Mouse (Mus musculus) liver, adult 2 months (tissue): Measurements from ENCODE around the gene Ccdc81.

Source experiments
- CTCF ChIP-seq: fragments of 200-500 bp; IDR thresholded peaks from 2 replicates; pipeline ENCODE4 v1.5.1; 2011; ENCODE audit warnings: low read depth, low read length, control low read depth
- POLR2A ChIP-seq: fragments of 200-500 bp; IDR thresholded peaks from 2 replicates; pipeline ENCODE4 v1.6.1; 2011; ENCODE audit warnings: low read length, control low read depth; ENCODE audit not compliant: insufficient read depth; ENCODE audit errors: extremely low read depth

GRCm38 (mm10) chr7:89867221-89867620 is 36.2 kb downstream of the Ccdc81 start:
- TF ChIP-seq CTCF (no peak), POLR2A (no peak)
